In genomic region chr7:80186531-80187296, GRCm38 (mm10) we compare ENCODE assay signal across 8 mouse cellular contexts. TPM values are rescaled to one million over a fixed set of nuclear protein-coding genes. Genes with fewer than 3 reads are reported as not detected.
DNase-seq lines count a peak whose midpoint lies in the region; ATAC-seq and TF ChIP-seq lines count a peak whose summit lies in the region.

TSS of gene Sema4b (plus strand) at chr7:80186841.

- peak; percentile 65 for DNase-seq in MEL (ENCODE audit: low read depth, low spot score)
- DNase-seq in cerebellum, postnatal 14 days, result peak; percentile 86 to 88
- peak; percentile 90 to 93 for DNase-seq in frontal cortex, postnatal 14 days (ENCODE audit: low spot score in 2 of 2)
- DNase-seq in hindbrain, embryonic 11.5 days (ENCODE audit: low spot score), result peak; percentile 94
- peak; percentile 96 for DNase-seq in layer of hippocampus, adult 9-11 months
- peak; percentile 95 for DNase-seq in ovary, adult 18-20 months (ENCODE audit: low spot score)
- DNase-seq in thymus, adult 18-20 months, result peak; percentile 61 to 74

- peak within 1 kb of the TSS; percentile 78 for H3K9ac ChIP-seq in MEL (ENCODE audit: control insufficient read depth, low read depth, low read length, poor library complexity, severe bottlenecking)
- peak within 1 kb of the TSS; percentile 66 for H3K9ac ChIP-seq in hindbrain, embryonic 11.5 days (ENCODE audit: low read depth, low read length)
- peak within 1 kb of the TSS; percentile 35 for H3K9ac ChIP-seq in lung, embryonic 15.5 days

- peaks cover 10 to 31% of the 10 kb centered on the region in 2 experiments for H3K4me1 ChIP-seq in MEL (ENCODE audit: control insufficient read depth in 1 of 2, insufficient read depth in 2 of 2, low read length in 2 of 2)
- H3K4me1 ChIP-seq in hindbrain, embryonic 11.5 days (replicated peaks; ENCODE audit: control insufficient read depth, insufficient read depth, low read length), result peaks cover 17% of the 10 kb centered on the region
- peaks cover 33% of the 10 kb centered on the region for H3K4me1 ChIP-seq in lung, embryonic 15.5 days

- H3K4me3 ChIP-seq in MEL (ENCODE audit: control insufficient read depth in 1 of 2, insufficient read depth in 1 of 2, low read depth in 2 of 2, low read length in 2 of 2), result peak within 1 kb of the TSS; percentile 76 to 85
- peak within 1 kb of the TSS; percentile 44 for H3K4me3 ChIP-seq in hindbrain, embryonic 11.5 days (ENCODE audit: low read depth, low read length)
- peak within 1 kb of the TSS; percentile 51 for H3K4me3 ChIP-seq in lung, embryonic 15.5 days

- TF ChIP-seq RAD21 in MEL (IDR thresholded peaks at IDR 0.05; ENCODE audit: low read depth, low read length), result no peak

- H3K36me3 ChIP-seq in MEL (ENCODE audit: control insufficient read depth in 1 of 2, insufficient read depth in 2 of 2, low read length in 2 of 2), result peaks cover 0 to 14% of the 10 kb centered on the region in 2 experiments; a peak in 2 of 4 replicates
- H3K36me3 ChIP-seq in hindbrain, embryonic 11.5 days (ENCODE audit: control insufficient read depth, insufficient read depth, low read length), result no peaks in the 10 kb centered on the region
- no peaks in the 10 kb centered on the region for H3K36me3 ChIP-seq in lung, embryonic 15.5 days

- under 1% methylated on average over 51 of the region's 51 CpGs for WGBS in hindbrain, embryonic 11.5 days
- WGBS in lung, embryonic 15.5 days, result 1% methylated on average over 49 of the region's 51 CpGs

- 0 out of 6 replicates have a peak, but pooled peaks of 1 of the 3 experiments have one; percentile 10 for TF ChIP-seq CTCF in MEL (IDR thresholded peaks at IDR 0.05 in 2 of 3, conservative IDR thresholded peaks at IDR 0.05 in 1 of 3; ENCODE audit: control insufficient read depth in 1 of 3, insufficient read depth in 1 of 3, low read depth in 2 of 3, low read length in 3 of 3, poor library complexity in 1 of 3, severe bottlenecking in 1 of 3)

- H3K27me3 ChIP-seq in MEL (ENCODE audit: control insufficient read depth in 1 of 2, insufficient read depth in 2 of 2, low read length in 2 of 2), result no peaks in the 10 kb centered on the region
- peaks cover 2% of the 10 kb centered on the region; the same call in 1 of the 2 replicates for H3K27me3 ChIP-seq in hindbrain, embryonic 11.5 days (ENCODE audit: control insufficient read depth, insufficient read depth, low read length)
- no peaks in the 10 kb centered on the region for H3K27me3 ChIP-seq in lung, embryonic 15.5 days

- H3K79me2 ChIP-seq in MEL (ENCODE audit: control insufficient read depth, insufficient read depth, low read length, poor library complexity), result no peaks in the 10 kb centered on the region; the same call in 1 of the 2 replicates

- no peaks in the 10 kb centered on the region for H3K9me3 ChIP-seq in MEL (replicated peaks; ENCODE audit: insufficient read depth, low read length)
- no peaks in the 10 kb centered on the region for H3K9me3 ChIP-seq in hindbrain, embryonic 11.5 days (ENCODE audit: control insufficient read depth, low read length)
- no peaks in the 10 kb centered on the region for H3K9me3 ChIP-seq in lung, embryonic 15.5 days

- 0 out of 4 replicates have a peak, but pooled peaks of 1 of the 2 experiments have one; percentile 18 for TF ChIP-seq POLR2A in MEL (IDR thresholded peaks at IDR 0.05; ENCODE audit: control insufficient read depth in 1 of 2, insufficient read depth in 1 of 2, low read depth in 1 of 2, low read length in 2 of 2, poor library complexity in 1 of 2)

- H3K27ac ChIP-seq in MEL (ENCODE audit: control insufficient read depth, low read depth, low read length), result peak within 1 kb of the TSS; percentile 25
- peak within 1 kb of the TSS; percentile 86 for H3K27ac ChIP-seq in hindbrain, embryonic 11.5 days (ENCODE audit: low read depth, low read length)
- peak within 1 kb of the TSS; percentile 58 for H3K27ac ChIP-seq in lung, embryonic 15.5 days

- H3K4me2 ChIP-seq in hindbrain, embryonic 11.5 days (replicated peaks; ENCODE audit: low read depth, low read length), result peak within 1 kb of the TSS; percentile 70
- peak within 1 kb of the TSS; percentile 89 for H3K4me2 ChIP-seq in lung, embryonic 15.5 days

- peak; percentile 93 for ATAC-seq in hindbrain, embryonic 11.5 days (ENCODE audit: low FRiP score)
- peak; percentile 81 for ATAC-seq in lung, embryonic 15.5 days (ENCODE audit: borderline replicate concordance, extremely low read depth, low FRiP score, low TSS enrichment)

- no peak for TF ChIP-seq EP300 in MEL (IDR thresholded peaks at IDR 0.05; ENCODE audit: low read depth in 1 of 2, low read length in 2 of 2)

TF ChIP-seq in MEL, 35 proteins besides CTCF, POLR2A, EP300 and RAD21:
- TF ChIP-seq E2F4 (IDR thresholded peaks at IDR 0.05; ENCODE audit: borderline replicate concordance, low read depth, low read length), result no peak
- 0 out of 2 replicates have a peak, but pooled peaks have one; percentile 20 for TF ChIP-seq HCFC1 (IDR thresholded peaks at IDR 0.05; ENCODE audit: low read depth, low read length)

RNA-seq across cellular contexts. Expression of gene Sema4b, which starts in this region (rescaled TPM):
- total RNA-seq in MEL (2012; rRNA removed), result 8.4 and 10.9 TPM in 2 replicates
- 10 to 100 TPM in 1 of 2 experiments, not detected in 1; 17.3 TPM for polyA plus RNA-seq in MEL (2012; ENCODE audit: insufficient read depth in 1 of 2, insufficient read length in 2 of 2, low read depth in 1 of 2, low replicate concordance in 2 of 2, missing spikeins in 1 of 2)
- 10.5 and 15.6 TPM in 2 replicates for polyA plus RNA-seq in hindbrain, embryonic 11.5 days (2014; fragmentation: Nextera tagmentation; extraction: Ambion mirVana)
- 13.7 and 14.9 TPM in 2 replicates for polyA plus RNA-seq in lung, embryonic 15.5 days (2015; fragmentation: Nextera tagmentation; extraction: Ambion mirVana)

Comparison
In these comparisons a context has a peak if more than half of its experiments do, and no peak if none do; other contexts are left out.
1. Peak in every context shown above with its lines: DNase-seq, ATAC-seq, H3K4me3 ChIP-seq and H3K27ac ChIP-seq.
2. H3K27ac ChIP-seq: peak in every context shown above with its lines; median percentile 86 in hindbrain, embryonic 11.5 days; 58 in lung, embryonic 15.5 days; 25 in MEL.